Mouse (Mus musculus) lung, postnatal 36 days (tissue): ENCODE measurements around the gene Supt7l.
"Not testable (repeated sequence)": the region's sequence is repeated elsewhere in the genome, so short reads cannot be mapped to it uniquely, and the experiment has no call there.

ENCODE experiments used
- DNase-seq: peaks from one replicate; pipeline ENCODE4 v3.0.0; 2022; ENCODE audit warnings: mixed read lengths

The Supt7l gene

DNA sequence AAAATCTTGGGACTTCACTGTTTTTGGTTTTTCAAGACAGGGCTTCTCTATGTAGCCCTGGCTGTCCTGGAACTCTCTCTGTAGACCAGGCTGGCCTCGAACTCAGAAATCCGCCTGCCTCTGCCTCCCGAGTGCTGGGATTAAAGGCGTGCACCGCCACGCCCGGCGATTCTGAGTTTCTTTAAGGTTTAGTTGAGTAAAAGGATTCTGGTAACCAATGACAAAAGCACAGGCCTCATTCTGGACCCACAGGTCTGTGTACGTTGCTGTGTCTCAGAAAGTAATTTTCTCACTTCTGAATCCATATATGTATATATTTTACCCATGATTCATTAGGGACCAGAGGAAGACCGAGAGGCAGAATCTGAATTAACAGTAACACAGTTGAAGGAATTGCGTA, at the start of gene Supt7l:
Supt7l (minus strand) TSS at position 101 of the 400 bp plus-strand sequence.
- DNase-seq: not testable (repeated sequence)

DNA sequence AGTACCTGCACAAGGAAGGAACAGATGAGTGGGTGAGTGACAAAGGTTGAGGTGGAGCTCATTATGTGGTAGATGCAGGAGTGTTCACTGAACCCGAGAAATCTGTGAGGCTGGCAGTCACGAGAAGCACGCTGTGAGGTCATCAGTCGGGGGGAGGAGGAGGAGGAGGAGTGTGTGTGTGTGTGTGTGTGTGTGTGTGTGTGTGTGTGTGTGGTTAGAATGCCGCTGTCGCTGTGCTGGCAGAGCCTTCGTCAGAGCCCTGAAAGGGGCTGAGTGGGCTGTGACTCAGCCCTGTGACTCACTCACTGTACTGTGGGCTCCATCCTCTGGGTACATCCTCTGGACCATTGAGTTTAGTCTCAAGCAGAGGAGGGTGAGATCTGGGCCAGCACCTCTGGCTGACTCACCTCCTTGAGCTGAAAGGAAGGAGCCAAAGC, 49.0 kb upstream of the Supt7l start:
- DNase-seq: peak; percentile 36

DNA sequence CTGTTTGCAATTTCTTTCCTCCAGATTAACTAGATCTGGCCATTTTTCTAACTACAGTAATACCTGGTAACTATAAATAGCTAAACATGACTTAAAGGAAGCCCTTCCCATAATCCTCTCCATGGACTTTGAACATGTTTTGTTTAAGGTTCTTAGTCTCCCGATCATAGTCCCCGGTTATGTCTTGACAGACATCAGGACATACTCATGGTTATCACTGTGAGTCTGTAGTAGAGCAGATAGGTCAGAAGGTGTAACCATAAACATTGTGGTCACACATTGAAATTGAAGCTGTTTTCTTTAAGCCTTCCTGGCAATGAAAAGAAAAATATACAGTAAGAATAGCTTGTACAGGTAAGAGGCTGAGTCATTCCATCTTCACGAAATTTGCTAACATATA, 46.1 kb upstream of the Supt7l start:
- no peak for DNase-seq

DNA sequence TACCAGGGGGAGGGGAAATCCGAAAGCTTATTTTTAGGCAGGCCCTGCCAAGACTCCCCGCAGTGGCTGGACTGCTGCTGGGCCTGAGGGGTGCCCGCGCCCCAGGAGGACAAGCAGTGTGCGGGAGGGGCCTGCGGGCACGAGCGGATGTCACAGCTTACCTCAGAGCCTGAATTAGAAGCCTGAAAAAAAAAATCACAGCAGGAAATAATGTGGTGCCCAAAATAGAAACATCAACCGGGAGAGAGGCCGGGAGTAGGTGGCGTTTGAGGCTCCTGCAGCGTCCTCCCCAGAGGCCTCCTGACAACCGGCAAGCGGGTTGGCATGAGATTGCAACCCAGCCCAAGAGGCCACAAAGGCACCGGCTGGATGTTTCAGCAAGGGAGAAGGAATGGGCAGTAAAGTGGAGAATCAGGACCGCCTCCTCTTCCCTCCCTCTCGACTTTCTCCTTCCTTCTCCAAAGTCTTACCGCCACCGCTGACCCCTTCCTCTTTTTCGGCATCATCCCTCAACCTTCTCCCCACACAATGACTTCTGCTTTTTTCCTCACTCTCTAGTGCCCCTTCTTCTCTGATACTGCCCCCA, 43.5 kb upstream of the Supt7l start:
- DNase-seq: peak; percentile 71

DNA sequence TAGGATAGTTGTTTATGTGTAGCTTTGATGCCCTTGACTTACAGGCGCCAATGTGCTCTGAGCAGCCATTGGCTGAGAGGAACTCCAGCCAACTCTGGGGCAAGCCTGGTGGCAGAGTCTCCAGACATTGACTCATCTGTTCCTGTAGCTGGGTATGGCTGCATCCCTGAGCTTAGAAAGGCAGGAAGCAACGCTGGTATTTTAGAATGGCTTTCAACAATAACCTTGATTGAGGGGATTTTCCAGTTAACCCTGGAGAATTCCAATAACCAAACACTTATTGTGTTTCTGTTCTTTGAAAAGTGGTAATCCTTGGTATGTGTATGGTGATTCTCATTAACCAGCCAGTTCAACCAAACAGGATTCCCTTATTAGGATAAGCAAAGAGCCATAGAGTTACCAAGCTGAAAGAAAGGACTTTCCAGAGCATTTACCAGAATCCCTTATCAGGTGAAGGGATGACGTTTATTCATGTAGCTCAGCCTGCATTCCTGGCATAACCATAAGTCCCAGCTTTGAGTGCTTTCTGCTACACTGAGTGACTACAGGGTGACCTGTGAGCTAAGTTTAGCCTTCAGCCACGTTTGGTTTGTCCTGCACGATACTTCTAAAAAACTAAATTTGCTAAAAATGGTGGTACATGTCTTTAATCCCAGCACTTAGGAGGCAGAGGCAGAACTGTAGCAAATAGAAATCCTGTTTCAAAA, 40.5 kb upstream of the Supt7l start:
- no peak for DNase-seq

- DNase-seq: no peak
Measured at GRCm38 (mm10) chr5:31566457-31566856, 38.9 kb upstream of the Supt7l start.

- no peak for DNase-seq
Measured at GRCm38 (mm10) chr5:31566026-31566425, 38.4 kb upstream of the Supt7l start.

GRCm38 (mm10) chr5:31564976-31565375, 37.4 kb upstream of the Supt7l start:
- peak; percentile 44 for DNase-seq

DNA sequence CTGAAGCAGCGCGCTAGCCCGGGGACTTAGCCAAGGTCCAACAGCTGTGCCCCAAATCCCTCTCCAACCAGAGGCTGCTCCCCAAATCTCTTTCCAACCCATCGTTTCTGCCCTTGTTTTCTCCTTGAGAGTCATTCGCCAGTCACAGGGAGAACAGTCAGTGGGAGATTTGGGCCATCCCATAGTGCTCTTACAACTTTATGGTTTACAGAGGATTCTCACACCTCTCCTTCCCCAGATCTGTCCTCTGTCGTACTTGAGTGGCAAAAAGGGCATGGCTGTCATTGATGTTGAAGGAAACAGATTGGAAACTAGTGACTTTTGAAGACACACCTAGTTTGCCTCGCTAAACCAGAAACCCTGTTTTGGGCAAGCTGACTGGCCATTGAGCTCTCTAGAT, 36.3 kb upstream of the Supt7l start:
- no peak for DNase-seq

GRCm38 (mm10) chr5:31563496-31563895, 35.9 kb upstream of the Supt7l start:
- peak; percentile 78 for DNase-seq

GRCm38 (mm10) chr5:31562036-31562666, 34.5 kb upstream of the Supt7l start:
- DNase-seq: peak; percentile 58

DNA sequence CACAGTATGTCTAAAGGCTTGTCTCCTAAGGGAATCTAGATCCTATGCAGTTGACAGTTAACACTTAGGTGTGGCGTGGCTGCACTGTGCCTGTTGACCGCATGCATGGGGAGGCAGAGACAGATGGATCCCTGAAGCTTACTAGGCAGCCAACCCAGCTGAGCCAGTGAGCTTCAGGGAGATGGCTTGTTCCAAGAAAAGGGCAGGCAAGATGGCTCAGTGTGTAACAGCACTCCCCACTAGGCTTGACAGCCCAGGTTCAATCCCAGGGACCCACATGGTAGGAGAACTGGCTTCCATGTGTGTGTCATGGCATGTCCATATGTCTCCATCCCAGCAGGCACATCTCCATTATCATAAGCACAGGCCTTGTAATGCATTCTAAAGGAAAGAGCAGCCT, 32.7 kb upstream of the Supt7l start:
- no peak for DNase-seq

GRCm38 (mm10) chr5:31559401-31559800, 31.8 kb upstream of the Supt7l start:
- no peak for DNase-seq

GRCm38 (mm10) chr5:31535228-31535627, 7.6 kb upstream of the Supt7l start:
- no peak for DNase-seq

- DNase-seq: no peak
Measured at GRCm38 (mm10) chr5:31528560-31528959, 953 bp upstream of the Supt7l start.

- DNase-seq: no peak
Measured at GRCm38 (mm10) chr5:31527117-31527680, 408 bp downstream of the Supt7l start.

- peak; percentile 81 for DNase-seq
Measured at GRCm38 (mm10) chr5:31526354-31527116, 1.1 kb downstream of the Supt7l start, which contains the start of gene Slc4a1ap. Gene Slc4a1ap, plus strand, starts transcription at chr5:31526995.

GRCm38 (mm10) chr5:31520556-31520955, 7.1 kb downstream of the Supt7l start:
- no peak for DNase-seq

GRCm38 (mm10) chr5:31512481-31512880, 15.1 kb downstream of the Supt7l start:
- DNase-seq: peak; percentile 57

- DNase-seq: no peak
Measured at GRCm38 (mm10) chr5:31504843-31505242, 22.8 kb downstream of the Supt7l start.

- peak; percentile 96 for DNase-seq
Measured at GRCm38 (mm10) chr5:31494513-31495297, 32.9 kb downstream of the Supt7l start, which contains the start of gene Gpn1. Gene Gpn1, plus strand, starts transcription at chr5:31494741.

GRCm38 (mm10) chr5:31492031-31492430, 35.6 kb downstream of the Supt7l start:
- no peak for DNase-seq
